Mouse (Mus musculus): ENCODE measurements around the gene Ccdc63. TPM values are rescaled to one million over a fixed set of nuclear protein-coding genes. Genes with fewer than 3 reads are reported as not detected.
"Not testable (repeated sequence)": the region's sequence is repeated elsewhere in the genome, so short reads cannot be mapped to it uniquely, and the experiment has no call there.

Ccdc63 gene
- polyA plus RNA-seq, 1 experiment from 2014 or later = not detected

DNA sequence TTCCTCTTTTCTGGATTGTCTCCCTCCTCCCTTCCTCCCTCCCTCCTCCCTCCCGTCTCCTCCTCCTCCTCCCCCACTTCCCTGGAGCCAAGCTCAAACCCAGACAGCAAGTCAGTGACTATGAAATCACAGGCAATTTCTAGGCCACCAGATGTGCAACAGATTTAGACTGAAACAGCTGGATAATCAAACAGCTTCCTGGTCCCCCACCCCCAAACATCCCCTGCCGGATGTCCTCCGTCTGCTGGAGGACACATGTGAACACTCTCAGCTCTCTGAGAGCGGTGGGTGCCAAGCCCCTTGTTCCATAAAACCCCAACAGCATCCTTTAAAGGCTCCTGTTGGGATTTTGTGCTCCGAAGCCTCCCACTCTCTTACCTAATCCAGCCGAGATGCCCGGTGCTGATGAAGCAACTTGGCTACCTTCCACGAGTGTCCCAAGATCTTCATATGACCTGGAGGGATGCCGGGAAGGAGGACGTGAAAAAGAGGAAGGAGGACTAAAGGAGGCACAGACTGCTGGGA lies 5.5 kb upstream of the Ccdc63 start:
- Histone ChIP-seq H3K9me3 (replicated peaks) (no peaks in the 10 kb centered on the region), H3K27me3 (no peaks in the 10 kb centered on the region), H3K4me1 (no peaks in the 10 kb centered on the region), H3K36me3 (ENCODE audit: poor library complexity, severe bottlenecking) (no peaks in the 10 kb centered on the region), H3K27ac (no peak overlapping the region), H3K4me3 (no peak overlapping the region), H3K4me2 (no peak overlapping the region), H3K9ac (no peak overlapping the region)
- ATAC-seq = no peak
- 71% methylated on average over 10 of the region's 10 CpGs for WGBS

DNA sequence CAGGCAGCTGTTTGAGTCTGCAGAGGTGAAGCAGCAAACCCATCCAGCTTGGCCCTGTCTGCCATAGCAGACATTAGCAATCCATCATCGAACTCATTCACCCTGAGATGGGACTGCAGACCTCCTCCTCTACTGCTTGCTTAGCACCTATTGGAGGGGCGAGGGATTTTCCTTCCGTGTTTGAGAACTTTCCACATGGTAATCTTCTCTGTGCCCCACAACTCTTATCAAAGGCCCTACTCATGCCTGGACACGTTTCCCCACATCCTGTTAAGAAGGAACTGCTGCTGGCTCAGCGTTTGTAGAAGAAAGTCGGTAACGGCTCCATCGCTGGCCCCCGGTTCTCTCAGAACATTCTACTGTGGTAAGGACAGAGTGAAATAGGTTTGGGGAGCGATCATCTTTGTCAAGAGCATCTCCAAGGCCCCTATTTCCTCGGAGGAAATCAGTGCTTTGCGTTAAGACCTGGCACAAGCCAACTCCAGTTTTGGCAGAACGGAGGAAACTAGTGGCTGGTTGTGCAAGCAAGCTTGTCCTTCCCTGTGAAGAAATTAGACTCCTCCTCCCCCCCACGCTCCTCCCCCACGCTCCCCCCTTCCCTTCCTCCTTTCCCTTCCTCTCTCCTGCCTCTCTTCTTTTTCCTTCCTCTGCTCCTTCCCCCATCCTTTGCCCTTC lies 4.9 kb upstream of the Ccdc63 start:
- no peaks in the 10 kb centered on the region for H3K4me1 ChIP-seq
- H3K36me3 ChIP-seq (ENCODE audit: poor library complexity, severe bottlenecking) = no peaks in the 10 kb centered on the region
- H3K27me3 ChIP-seq = no peaks in the 10 kb centered on the region
- no peak overlapping the region for H3K4me2 ChIP-seq
- 74% methylated on average over 15 of the region's 15 CpGs for WGBS
- H3K9me3 ChIP-seq (replicated peaks) = no peaks in the 10 kb centered on the region
- ATAC-seq = no peak
- no peak overlapping the region for H3K9ac ChIP-seq
- H3K27ac ChIP-seq = no peak overlapping the region
- H3K4me3 ChIP-seq = no peak overlapping the region

DNA sequence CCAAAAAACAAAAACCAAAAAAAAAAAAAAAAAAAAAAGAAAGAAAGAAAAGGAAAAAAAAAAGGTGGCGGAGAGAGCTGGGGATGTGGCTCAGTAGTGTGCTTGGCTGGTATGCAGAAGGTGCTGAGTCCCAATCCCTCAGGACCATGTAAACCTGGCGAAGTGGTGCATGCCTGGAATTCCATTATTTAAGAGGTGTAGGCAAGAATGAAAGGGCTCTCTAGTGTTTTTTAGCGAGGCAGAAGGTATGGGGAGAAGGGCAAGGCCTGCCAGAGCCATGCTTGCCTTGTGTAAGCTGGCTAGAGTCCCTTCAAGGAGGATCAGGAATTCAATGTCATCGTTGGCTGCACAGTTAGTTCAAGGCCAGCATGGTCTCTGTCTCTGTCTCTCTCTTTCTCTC lies 4.2 kb upstream of the Ccdc63 start:
- no peaks in the 10 kb centered on the region for H3K9me3 ChIP-seq (replicated peaks)
- no peak overlapping the region for H3K27ac ChIP-seq
- ATAC-seq = no peak
- H3K4me1 ChIP-seq = no peaks in the 10 kb centered on the region
- H3K9ac ChIP-seq = no peak overlapping the region
- no peak overlapping the region for H3K4me2 ChIP-seq
- H3K36me3 ChIP-seq (ENCODE audit: poor library complexity, severe bottlenecking) = no peaks in the 10 kb centered on the region
- no peaks in the 10 kb centered on the region for H3K27me3 ChIP-seq
- H3K4me3 ChIP-seq = no peak overlapping the region
- WGBS = 82% methylated on average over 4 of the region's 4 CpGs

DNA sequence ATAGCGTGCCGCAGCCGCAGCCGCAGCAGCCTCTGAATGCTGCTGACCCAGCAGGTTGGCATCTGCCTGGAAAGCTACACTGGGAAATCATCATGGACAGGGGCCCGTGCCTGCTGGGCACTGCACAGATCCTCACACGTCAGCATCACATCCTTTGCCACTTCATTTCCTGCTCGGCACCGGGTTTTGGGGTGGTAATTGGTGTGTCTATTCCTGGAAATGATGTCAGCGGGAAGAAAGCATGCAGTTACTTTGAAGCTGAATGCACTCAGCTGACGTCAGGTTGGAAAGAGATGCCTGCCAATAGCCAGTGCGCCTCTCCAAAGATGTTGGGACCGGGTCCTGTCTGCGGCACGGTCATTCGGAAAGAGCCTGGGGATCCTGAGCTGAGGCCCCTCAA lies 2.9 kb upstream of the Ccdc63 start:
- no peak overlapping the region for H3K4me3 ChIP-seq
- H3K9me3 ChIP-seq (replicated peaks) = no peaks in the 10 kb centered on the region
- H3K4me1 ChIP-seq = no peaks in the 10 kb centered on the region
- H3K27ac ChIP-seq = no peak overlapping the region
- no peak for ATAC-seq
- no peaks in the 10 kb centered on the region for H3K27me3 ChIP-seq
- no peaks in the 10 kb centered on the region for H3K36me3 ChIP-seq (ENCODE audit: poor library complexity, severe bottlenecking)
- H3K9ac ChIP-seq = no peak overlapping the region
- no peak overlapping the region for H3K4me2 ChIP-seq
- WGBS = 87% methylated on average over 15 of the region's 15 CpGs

DNA sequence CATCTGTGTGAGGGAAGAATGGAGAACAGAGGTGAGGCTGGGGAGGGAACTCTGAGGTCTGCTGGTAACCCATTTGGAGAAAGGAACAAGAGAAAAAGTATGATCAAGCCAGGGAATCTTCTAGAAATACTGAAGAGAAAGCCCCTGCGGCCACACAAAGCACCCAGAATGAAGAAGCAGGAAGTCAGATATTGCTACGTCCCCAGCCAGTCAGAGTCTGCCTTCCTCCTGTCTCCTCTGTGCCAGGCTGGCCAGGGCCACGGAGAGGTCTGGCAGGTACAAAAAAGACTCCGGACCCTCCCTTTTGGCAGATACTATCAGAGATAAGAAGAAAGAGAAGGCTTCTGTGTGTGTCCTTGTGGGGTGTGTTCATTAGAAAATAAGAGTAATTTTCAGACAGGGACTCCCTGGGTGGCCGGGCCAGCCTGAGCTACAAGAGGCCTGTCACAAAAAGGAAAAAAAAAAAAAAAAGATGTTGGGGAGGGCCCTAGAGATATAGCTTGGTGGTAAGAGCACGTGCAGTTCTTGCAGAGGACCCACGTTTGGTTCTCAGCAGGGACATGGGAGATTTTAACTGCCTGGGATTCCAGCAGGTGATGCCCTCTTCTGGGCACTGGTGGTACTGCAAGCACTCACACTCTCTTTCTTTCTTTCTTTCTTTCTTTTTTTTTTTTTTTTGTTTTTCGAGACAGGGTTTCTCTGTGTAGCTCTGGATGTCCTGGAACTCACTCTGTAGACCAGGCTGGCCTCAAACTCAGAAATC lies 1.8 kb upstream of the Ccdc63 start:
- Histone ChIP-seq H3K4me1 (no peaks in the 10 kb centered on the region), H3K4me2 (no peak overlapping the region), H3K4me3 (no peak overlapping the region), H3K36me3 (ENCODE audit: poor library complexity, severe bottlenecking) (no peaks in the 10 kb centered on the region), H3K27ac (no peak overlapping the region), H3K9ac (no peak overlapping the region), H3K9me3 (replicated peaks) (no peaks in the 10 kb centered on the region), H3K27me3 (no peaks in the 10 kb centered on the region)
- WGBS = 55% methylated on average over 8 of the region's 8 CpGs
- ATAC-seq = no peak

DNA sequence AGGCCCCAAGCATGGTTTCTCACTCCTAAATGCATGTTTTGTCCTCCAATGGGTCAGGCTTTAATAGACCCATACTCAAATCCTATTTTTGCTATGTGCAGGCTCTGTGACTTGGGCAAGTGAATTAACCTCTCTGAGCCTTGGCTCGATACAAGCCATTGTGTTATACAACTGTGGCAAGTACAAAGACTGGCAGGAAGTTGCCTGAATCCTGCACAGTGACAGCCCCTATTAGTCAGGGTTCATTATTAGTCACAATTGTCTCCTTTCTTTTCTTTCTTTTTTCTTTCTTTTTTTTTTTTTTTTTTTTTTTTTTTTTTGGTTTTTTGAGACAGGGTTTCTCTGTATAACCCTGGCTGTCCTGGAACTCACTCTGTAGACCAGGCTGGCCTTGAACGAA lies 852 bp downstream of the Ccdc63 start:
- not testable (repeated sequence) for H3K9ac ChIP-seq; H3K4me1 ChIP-seq; H3K36me3 ChIP-seq (ENCODE audit: poor library complexity, severe bottlenecking); H3K27me3 ChIP-seq; H3K4me2 ChIP-seq; H3K27ac ChIP-seq; H3K4me3 ChIP-seq; H3K9me3 ChIP-seq (replicated peaks); ATAC-seq
- 63% methylated on average over 2 of the region's 2 CpGs for WGBS

DNA sequence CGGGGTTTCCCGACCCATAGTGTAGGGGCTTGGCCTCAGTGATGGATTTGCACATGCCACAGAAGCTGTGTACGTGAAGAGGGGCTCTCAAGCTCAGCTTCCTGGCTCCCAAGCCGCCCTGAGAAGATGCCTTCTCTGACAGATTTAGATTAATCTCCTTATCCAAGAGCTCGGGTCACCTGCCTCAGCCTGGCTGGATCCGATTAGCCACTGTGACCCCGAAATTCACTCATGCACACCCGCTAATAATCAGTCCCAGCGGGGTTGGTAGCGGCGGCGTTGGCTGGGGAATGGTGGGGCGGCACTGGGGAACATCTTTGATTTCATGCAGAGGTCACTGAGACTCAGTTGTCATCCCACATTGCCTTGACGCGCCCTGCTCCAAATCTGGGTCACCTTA lies 1.8 kb downstream of the Ccdc63 start:
- 81% methylated on average over 15 of the region's 15 CpGs for WGBS
- ATAC-seq = no peak
- no peaks in the 10 kb centered on the region for H3K27me3 ChIP-seq
- H3K9ac ChIP-seq = no peak overlapping the region
- no peak overlapping the region for H3K4me3 ChIP-seq
- H3K9me3 ChIP-seq (replicated peaks) = no peaks in the 10 kb centered on the region
- no peak overlapping the region for H3K4me2 ChIP-seq
- no peaks in the 10 kb centered on the region for H3K4me1 ChIP-seq
- no peak overlapping the region for H3K27ac ChIP-seq
- H3K36me3 ChIP-seq (ENCODE audit: poor library complexity, severe bottlenecking) = no peaks in the 10 kb centered on the region

DNA sequence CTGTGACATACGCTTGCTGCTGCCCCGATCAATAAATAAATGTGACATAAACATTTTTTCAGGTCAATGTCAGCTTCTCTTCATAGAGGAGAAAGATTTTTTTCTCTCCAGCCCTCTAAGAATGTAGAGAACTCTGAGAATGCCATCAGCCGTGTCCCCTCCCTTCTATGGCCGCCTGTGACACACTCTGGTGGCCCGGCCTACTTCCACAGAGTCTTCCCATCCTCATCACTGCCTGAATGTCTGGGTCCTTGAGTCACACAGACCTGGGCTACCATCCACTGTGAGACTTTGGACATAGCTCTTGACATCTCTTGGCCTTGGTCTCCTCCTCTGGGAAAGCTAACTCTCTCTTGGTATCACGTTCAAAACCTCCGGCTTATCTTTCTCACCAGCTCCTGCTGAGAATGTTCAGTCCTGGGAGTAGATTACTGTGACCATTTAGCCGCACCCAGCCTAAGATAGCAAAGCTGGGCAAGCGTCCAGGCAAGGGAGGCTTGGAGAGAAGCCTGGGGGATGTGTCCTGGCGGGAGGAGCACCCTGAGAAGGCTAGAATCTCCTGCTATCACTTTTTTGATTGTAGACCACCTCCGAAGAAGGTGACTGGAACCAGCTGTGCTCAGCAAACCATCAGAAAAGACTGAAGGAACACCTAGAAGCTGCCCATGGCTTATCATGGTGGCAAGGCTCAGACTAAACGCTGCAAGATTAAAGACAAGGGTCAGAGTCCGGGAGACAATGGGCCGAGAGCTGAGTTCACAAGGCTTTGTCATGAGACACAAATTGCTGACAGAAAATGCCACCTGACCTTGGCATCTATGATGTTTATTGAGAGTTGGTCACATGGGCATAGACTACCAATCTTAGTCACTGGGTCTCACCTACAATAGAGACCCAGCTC lies 3.9 kb downstream of the Ccdc63 start:
- no peak overlapping the region for H3K4me2 ChIP-seq
- H3K9ac ChIP-seq = no peak overlapping the region
- no peak overlapping the region for H3K27ac ChIP-seq
- ATAC-seq = no peak
- 87% methylated on average over 14 of the region's 14 CpGs for WGBS
- no peaks in the 10 kb centered on the region for H3K9me3 ChIP-seq (replicated peaks)
- H3K4me1 ChIP-seq = peaks cover 6% of the 10 kb centered on the region
- H3K36me3 ChIP-seq (ENCODE audit: poor library complexity, severe bottlenecking) = no peaks in the 10 kb centered on the region
- H3K27me3 ChIP-seq = 0 out of 2 replicates have a peak, but pooled peaks cover 4% of the 10 kb centered on the region
- H3K4me3 ChIP-seq = no peak overlapping the region

DNA sequence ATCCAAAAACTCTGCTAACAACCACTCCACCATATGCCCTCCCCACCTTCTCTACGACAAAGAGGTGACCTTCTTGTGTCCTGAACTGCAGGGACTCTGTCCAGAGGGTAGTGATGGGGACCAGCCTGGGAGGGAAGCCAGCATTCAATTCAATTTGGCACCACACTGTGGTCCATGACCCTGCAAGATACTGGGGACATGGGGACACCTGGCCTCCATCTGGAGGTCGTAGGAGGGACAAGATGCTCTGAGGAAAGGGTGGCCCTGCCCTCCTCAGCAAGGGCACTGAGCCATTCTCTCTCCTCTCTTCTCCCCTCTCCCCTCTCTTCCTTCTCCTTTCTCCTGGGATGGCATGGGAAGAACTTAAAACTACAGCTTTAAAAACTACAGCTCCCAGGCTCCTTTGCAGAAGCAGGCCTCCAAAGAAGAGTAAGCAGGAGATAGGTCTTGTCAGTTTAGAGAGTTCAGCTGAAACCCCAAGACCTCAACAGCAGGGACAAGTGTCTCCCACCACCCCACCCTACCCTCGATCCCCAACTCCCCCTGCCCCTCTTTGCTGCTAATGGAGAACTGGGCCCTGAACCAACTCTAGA lies 5.2 kb downstream of the Ccdc63 start:
- Histone ChIP-seq H3K9ac (no peak overlapping the region), H3K36me3 (ENCODE audit: poor library complexity, severe bottlenecking) (no peaks in the 10 kb centered on the region), H3K9me3 (replicated peaks) (no peaks in the 10 kb centered on the region), H3K4me2 (no peak overlapping the region), H3K27me3 (peaks cover 4% of the 10 kb centered on the region; the same call in 1 of the 2 replicates), H3K4me3 (no peak overlapping the region), H3K27ac (no peak overlapping the region), H3K4me1 (peaks cover 13% of the 10 kb centered on the region)
- ATAC-seq = no peak
- 85% methylated on average over 3 of the region's 3 CpGs for WGBS

DNA sequence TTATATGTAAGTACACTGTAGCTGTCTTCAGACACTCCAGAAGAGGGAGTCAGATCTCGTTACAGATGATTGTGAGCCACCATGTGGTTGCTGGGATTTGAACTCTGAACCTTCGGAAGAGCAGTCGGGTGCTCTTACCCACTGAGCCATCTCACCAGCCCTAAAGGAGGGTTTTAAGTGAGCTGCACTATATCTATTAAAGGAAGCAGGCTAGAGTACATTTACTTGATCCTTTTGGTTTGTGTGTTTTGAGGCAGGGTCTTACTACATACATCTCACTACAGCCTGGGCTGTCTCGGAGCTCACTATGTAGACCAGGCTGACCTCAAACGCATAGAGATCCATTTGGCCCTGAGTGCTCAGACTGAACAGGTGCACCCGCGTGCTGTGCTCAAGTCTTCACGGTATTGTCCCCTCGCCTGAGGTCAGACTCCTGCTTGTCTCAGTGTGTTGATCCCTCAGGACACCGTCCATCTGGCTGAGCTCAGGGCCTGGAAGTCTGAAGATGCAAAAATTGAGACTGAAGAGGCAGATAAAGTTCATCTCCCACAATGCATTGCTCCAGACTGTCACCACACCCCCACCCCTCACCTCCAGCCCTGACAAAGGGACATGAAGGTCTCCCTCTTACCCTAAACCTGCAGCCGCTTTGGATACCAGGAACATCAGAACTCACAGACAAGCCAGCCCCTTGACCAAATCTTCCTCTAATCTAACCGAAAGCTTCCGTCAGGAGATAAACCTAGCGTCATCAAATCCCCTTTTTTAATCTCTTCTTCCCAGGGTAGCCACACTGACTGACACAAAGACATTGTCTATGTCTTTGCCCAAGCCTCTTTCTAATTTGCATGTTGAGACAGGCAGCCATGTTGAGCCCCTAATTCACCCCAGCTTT lies 6.0 kb downstream of the Ccdc63 start:
- Histone ChIP-seq H3K27me3 (peaks cover 4% of the 10 kb centered on the region; the same call in 1 of the 2 replicates), H3K9me3 (replicated peaks) (no peaks in the 10 kb centered on the region), H3K9ac (no peak overlapping the region), H3K4me3 (no peak overlapping the region), H3K4me2 (no peak overlapping the region), H3K36me3 (ENCODE audit: poor library complexity, severe bottlenecking) (no peaks in the 10 kb centered on the region), H3K27ac (no peak overlapping the region), H3K4me1 (peaks cover 13% of the 10 kb centered on the region)
- no peak for ATAC-seq
- WGBS = 90% methylated on average over 14 of the region's 14 CpGs

DNA sequence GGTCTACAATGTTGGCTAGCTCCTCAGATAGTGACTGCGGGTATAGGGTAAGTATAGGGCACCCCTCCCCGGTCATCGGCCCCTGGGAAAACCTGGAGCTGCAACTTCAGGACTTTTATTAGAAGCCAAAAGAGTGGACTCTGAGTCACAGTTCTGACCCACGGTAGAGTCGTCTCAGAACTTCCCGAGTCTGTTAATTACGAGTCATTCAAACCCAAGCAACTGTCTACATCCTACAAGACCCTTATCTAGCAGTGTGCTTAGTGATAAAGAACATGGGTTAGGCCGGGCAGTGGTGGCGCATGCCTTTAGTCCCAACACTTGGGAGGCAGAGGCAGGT lies 7.6 kb downstream of the Ccdc63 start:
- Histone ChIP-seq H3K4me1 (peaks cover 18% of the 10 kb centered on the region), H3K36me3 (ENCODE audit: poor library complexity, severe bottlenecking) (no peaks in the 10 kb centered on the region), H3K9ac (no peak overlapping the region), H3K9me3 (replicated peaks) (no peaks in the 10 kb centered on the region), H3K27ac (no peak overlapping the region), H3K4me3 (no peak overlapping the region), H3K27me3 (peaks cover 4% of the 10 kb centered on the region; the same call in 1 of the 2 replicates), H3K4me2 (no peak overlapping the region)
- 91% methylated on average over 9 of the region's 9 CpGs for WGBS
- ATAC-seq = no peak

All from forebrain, embryonic 13.5 days (tissue).